7 mouse cellular contexts compared by ENCODE assay signal in the genomic region with DNA sequence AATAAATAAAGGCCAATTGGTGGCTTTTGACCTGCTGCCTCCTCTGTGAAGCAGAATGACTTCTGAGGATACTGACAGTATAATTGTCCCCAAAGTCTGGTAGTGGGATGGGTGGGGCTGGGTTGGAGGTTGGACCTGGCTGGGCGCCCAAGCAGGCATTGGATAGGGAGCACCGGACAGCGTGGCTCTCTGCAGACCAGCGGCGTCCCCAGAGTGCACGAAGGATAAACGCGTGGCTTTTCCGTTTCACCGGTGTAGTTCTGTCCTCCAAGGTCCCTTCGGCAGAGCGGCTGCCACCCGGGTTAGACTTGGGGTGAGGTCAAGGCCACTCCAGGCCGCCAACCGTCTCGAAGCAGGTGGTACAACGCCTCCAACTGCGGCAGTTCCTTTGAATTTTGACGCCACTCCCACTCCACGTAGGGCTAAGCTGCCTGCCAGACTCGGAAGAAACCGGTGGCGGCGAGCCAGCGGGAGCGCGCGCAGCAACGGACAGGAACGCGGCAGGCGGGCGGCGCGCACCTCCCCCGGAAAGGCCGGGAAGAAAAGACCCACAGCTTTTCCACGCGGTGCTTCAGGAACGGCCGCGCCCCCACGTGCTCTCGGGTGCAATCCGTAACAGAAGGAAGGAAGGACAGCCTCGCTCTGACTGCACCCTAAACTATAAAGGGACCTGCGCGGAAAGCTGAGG. TPM values are rescaled to one million over a fixed set of nuclear protein-coding genes. Genes with fewer than 3 reads are reported as not detected.
DNase-seq lines count a peak whose midpoint lies in the region; ATAC-seq and TF ChIP-seq lines count a peak whose summit lies in the region.

No protein-coding gene starts in this region.

- no peaks in the 10 kb centered on the region for H3K9me3 ChIP-seq in embryonic facial prominence, embryonic 11.5 days (replicated peaks; ENCODE audit: control insufficient read depth, low read length)
- H3K9me3 ChIP-seq in intestine, postnatal 0 days (ENCODE audit: control insufficient read depth) = no peaks in the 10 kb centered on the region
- no peaks in the 10 kb centered on the region for H3K9me3 ChIP-seq in limb, embryonic 10.5 days (replicated peaks)
- H3K9me3 ChIP-seq in midbrain, embryonic 11.5 days (ENCODE audit: control insufficient read depth, low read length) = no peaks in the 10 kb centered on the region

- WGBS in embryonic facial prominence, embryonic 11.5 days = 1% methylated on average over 48 of the region's 48 CpGs
- under 1% methylated on average over 45 of the region's 48 CpGs for WGBS in intestine, postnatal 0 days
- 2% methylated on average over 48 of the region's 48 CpGs for WGBS in limb, embryonic 10.5 days
- WGBS in midbrain, embryonic 11.5 days = under 1% methylated on average over 48 of the region's 48 CpGs
- under 1% methylated on average over 48 of the region's 48 CpGs for WGBS in spleen, adult 2 months

- no peaks in the 10 kb centered on the region for H3K27me3 ChIP-seq in embryonic facial prominence, embryonic 11.5 days (ENCODE audit: control insufficient read depth, insufficient read depth, low read length)
- H3K27me3 ChIP-seq in intestine, postnatal 0 days (replicated peaks; ENCODE audit: control insufficient read depth, insufficient read depth, low read length) = no peaks in the 10 kb centered on the region
- peaks cover 25% of the 10 kb centered on the region for H3K27me3 ChIP-seq in limb, embryonic 10.5 days (ENCODE audit: low read depth, poor library complexity, severe bottlenecking)
- H3K27me3 ChIP-seq in midbrain, embryonic 11.5 days (ENCODE audit: control insufficient read depth, insufficient read depth, low read length) = no peaks in the 10 kb centered on the region; the same call in none of the 2 replicates
- H3K27me3 ChIP-seq in spleen, adult 2 months (ENCODE audit: control insufficient read depth, insufficient read depth, low read length) = no peaks in the 10 kb centered on the region

- H3K4me3 ChIP-seq in embryonic facial prominence, embryonic 11.5 days (ENCODE audit: low read depth, low read length) = peak overlapping the region; percentile 50
- H3K4me3 ChIP-seq in intestine, postnatal 0 days (ENCODE audit: low read depth, low read length) = peak overlapping the region; percentile 45
- H3K4me3 ChIP-seq in limb, embryonic 10.5 days = peak overlapping the region; percentile 58
- H3K4me3 ChIP-seq in midbrain, embryonic 11.5 days (ENCODE audit: low read depth, low read length) = peak overlapping the region; percentile 48
- H3K4me3 ChIP-seq in spleen, adult 2 months (ENCODE audit: extremely low read depth, insufficient read depth, insufficient read length) = peak overlapping the region; percentile 56

- H3K9ac ChIP-seq in embryonic facial prominence, embryonic 11.5 days (replicated peaks; ENCODE audit: low read length) = peak overlapping the region; percentile 68
- peak overlapping the region; percentile 42 for H3K9ac ChIP-seq in intestine, postnatal 0 days (ENCODE audit: low read depth, low read length)
- peak overlapping the region; percentile 64 for H3K9ac ChIP-seq in midbrain, embryonic 11.5 days (ENCODE audit: low read length)

- H3K27ac ChIP-seq in embryonic facial prominence, embryonic 11.5 days (replicated peaks; ENCODE audit: low read depth, low read length) = no peak overlapping the region
- no peak overlapping the region; the same call in 1 of the 2 replicates for H3K27ac ChIP-seq in intestine, postnatal 0 days (ENCODE audit: low read depth, low read length)
- H3K27ac ChIP-seq in limb, embryonic 10.5 days = peak overlapping the region; percentile 75
- no peak overlapping the region for H3K27ac ChIP-seq in midbrain, embryonic 11.5 days (ENCODE audit: low read depth, low read length)
- H3K27ac ChIP-seq in spleen, adult 2 months (ENCODE audit: insufficient read depth, low read length) = no peak overlapping the region

- peak; percentile 74 for ATAC-seq in embryonic facial prominence, embryonic 11.5 days (replicated peaks; ENCODE audit: insufficient number of reproducible peaks, low FRiP score, low TSS enrichment, low read depth)
- ATAC-seq in granulocyte monocyte progenitor cell, adult 5-6 weeks (replicated peaks; ENCODE audit: poor library complexity, severe bottlenecking) = peak; percentile 82
- ATAC-seq in intestine, postnatal 0 days = peak; percentile 85
- ATAC-seq in midbrain, embryonic 11.5 days (ENCODE audit: low FRiP score) = peak; percentile 86

- peak; percentile 92 for DNase-seq in adrenal gland, postnatal 10 days
- DNase-seq in embryonic facial prominence, embryonic 11.5 days (ENCODE audit: low spot score) = peak; percentile 77
- DNase-seq in limb, embryonic 10.5 days (ENCODE audit: low spot score) = peak; percentile 78
- peak; percentile 97 for DNase-seq in midbrain, embryonic 11.5 days (ENCODE audit: low spot score, missing footprints)
- DNase-seq in spleen, adult 2 months (ENCODE audit: low read depth in 1 of 2, low spot score in 2 of 2) = no peak

- no peaks in the 10 kb centered on the region for H3K36me3 ChIP-seq in embryonic facial prominence, embryonic 11.5 days (replicated peaks; ENCODE audit: control insufficient read depth, insufficient read depth, low read depth, low read length)
- H3K36me3 ChIP-seq in intestine, postnatal 0 days (ENCODE audit: control insufficient read depth, insufficient read depth) = no peaks in the 10 kb centered on the region
- peaks cover under 1% of the 10 kb centered on the region; the same call in 1 of the 2 replicates for H3K36me3 ChIP-seq in limb, embryonic 10.5 days
- H3K36me3 ChIP-seq in midbrain, embryonic 11.5 days (ENCODE audit: control insufficient read depth, insufficient read depth, low read length) = no peaks in the 10 kb centered on the region
- H3K36me3 ChIP-seq in spleen, adult 2 months (ENCODE audit: control insufficient read depth, insufficient read depth, low read length) = no peaks in the 10 kb centered on the region

- H3K4me1 ChIP-seq in embryonic facial prominence, embryonic 11.5 days (ENCODE audit: control insufficient read depth, insufficient read depth, low read length) = no peaks in the 10 kb centered on the region
- H3K4me1 ChIP-seq in intestine, postnatal 0 days (replicated peaks; ENCODE audit: control insufficient read depth, insufficient read depth, low read length) = no peaks in the 10 kb centered on the region; the same call in 1 of the 2 replicates
- peaks cover 8% of the 10 kb centered on the region for H3K4me1 ChIP-seq in limb, embryonic 10.5 days
- peaks cover 5% of the 10 kb centered on the region; the same call in 1 of the 2 replicates for H3K4me1 ChIP-seq in midbrain, embryonic 11.5 days (ENCODE audit: control insufficient read depth, insufficient read depth, low read length)
- H3K4me1 ChIP-seq in spleen, adult 2 months (ENCODE audit: control insufficient read depth, insufficient read depth, insufficient read length) = peaks cover 6% of the 10 kb centered on the region

- H3K4me2 ChIP-seq in embryonic facial prominence, embryonic 11.5 days (ENCODE audit: low read depth, low read length) = peak overlapping the region; percentile 84
- H3K4me2 ChIP-seq in intestine, postnatal 0 days (replicated peaks; ENCODE audit: low read depth) = peak overlapping the region; percentile 82
- peak overlapping the region; percentile 89 for H3K4me2 ChIP-seq in midbrain, embryonic 11.5 days

- TF ChIP-seq POLR2A in spleen, adult 2 months (IDR thresholded peaks at IDR 0.05; ENCODE audit: low read depth, low read length) = no peak

- TF ChIP-seq CTCF in intestine, postnatal 0 days (IDR thresholded peaks at IDR 0.05; ENCODE audit: low read depth) = no peak
- TF ChIP-seq CTCF in spleen, adult 2 months (IDR thresholded peaks at IDR 0.05; ENCODE audit: extremely low read depth, insufficient read depth, insufficient read length, insufficient replicate concordance) = no peak

RNA-seq across cellular contexts. Expression of a gene that starts 22.5 kb away (rescaled TPM):
- 10 to 100 TPM; 89.9 to 96.4 TPM for total RNA-seq in adrenal gland, postnatal 10 days (2021)
- 63.4 and 68.4 TPM in 2 replicates for polyA plus RNA-seq in embryonic facial prominence, embryonic 11.5 days (2014; fragmentation: Nextera tagmentation; extraction: Ambion mirVana)
- total RNA-seq in granulocyte monocyte progenitor cell, adult 5-6 weeks (2014; fragmentation: Nextera tagmentation) = 47.3 and 55.2 TPM in 2 replicates
- 21.0 and 21.4 TPM in 2 replicates for total RNA-seq in granulocyte monocyte progenitor cell, adult 5-6 weeks (2017)
- 57.3 and 58.3 TPM in 2 replicates for polyA plus RNA-seq in intestine, postnatal 0 days (2015; fragmentation: Nextera tagmentation; extraction: Ambion mirVana)
- polyA plus RNA-seq in limb, embryonic 10.5 days (2016; fragmentation: Nextera tagmentation; extraction: Ambion mirVana) = 47.3 and 55.4 TPM in 2 replicates
- polyA plus RNA-seq in midbrain, embryonic 11.5 days (2014; fragmentation: Nextera tagmentation; extraction: Ambion mirVana) = 37.6 and 38.7 TPM in 2 replicates
- 37.1 and 49.2 TPM in 2 replicates for polyA plus RNA-seq in spleen, adult 2 months (2012; rRNA removed)

RNA-seq across cellular contexts. Expression of a gene that starts 32.9 kb away (rescaled TPM):
- 10 to 100 TPM; 24.8 to 26.9 TPM for total RNA-seq in adrenal gland, postnatal 10 days (2021)
- polyA plus RNA-seq in embryonic facial prominence, embryonic 11.5 days (2014; fragmentation: Nextera tagmentation; extraction: Ambion mirVana) = 23.3 and 27.4 TPM in 2 replicates
- 38.7 and 46.7 TPM in 2 replicates for total RNA-seq in granulocyte monocyte progenitor cell, adult 5-6 weeks (2014; fragmentation: Nextera tagmentation)
- 40.8 and 42.9 TPM in 2 replicates for total RNA-seq in granulocyte monocyte progenitor cell, adult 5-6 weeks (2017)
- polyA plus RNA-seq in intestine, postnatal 0 days (2015; fragmentation: Nextera tagmentation; extraction: Ambion mirVana) = 491 and 524 TPM in 2 replicates
- polyA plus RNA-seq in limb, embryonic 10.5 days (2016; fragmentation: Nextera tagmentation; extraction: Ambion mirVana) = 19.2 and 22.3 TPM in 2 replicates
- polyA plus RNA-seq in midbrain, embryonic 11.5 days (2014; fragmentation: Nextera tagmentation; extraction: Ambion mirVana) = 20.9 and 25.6 TPM in 2 replicates
- polyA plus RNA-seq in spleen, adult 2 months (2012; rRNA removed) = 21.8 and 23.9 TPM in 2 replicates

RNA-seq across cellular contexts. Expression of a gene that starts 33.0 kb away (rescaled TPM):
- total RNA-seq in adrenal gland, postnatal 10 days (2021) = 1 to 10 TPM; 4.4 to 7.4 TPM
- 2.2 and 3.5 TPM in 2 replicates for polyA plus RNA-seq in embryonic facial prominence, embryonic 11.5 days (2014; fragmentation: Nextera tagmentation; extraction: Ambion mirVana)
- total RNA-seq in granulocyte monocyte progenitor cell, adult 5-6 weeks (2014; fragmentation: Nextera tagmentation) = 5.7 and 6.7 TPM in 2 replicates
- 5.9 and 6.8 TPM in 2 replicates for total RNA-seq in granulocyte monocyte progenitor cell, adult 5-6 weeks (2017)
- 25.7 and 30.0 TPM in 2 replicates for polyA plus RNA-seq in intestine, postnatal 0 days (2015; fragmentation: Nextera tagmentation; extraction: Ambion mirVana)
- polyA plus RNA-seq in limb, embryonic 10.5 days (2016; fragmentation: Nextera tagmentation; extraction: Ambion mirVana) = 10.7 and 11.2 TPM in 2 replicates
- polyA plus RNA-seq in midbrain, embryonic 11.5 days (2014; fragmentation: Nextera tagmentation; extraction: Ambion mirVana) = 3.1 and 3.8 TPM in 2 replicates
- 10.2 and 11.2 TPM in 2 replicates for polyA plus RNA-seq in spleen, adult 2 months (2012; rRNA removed)

RNA-seq across cellular contexts. Expression of a gene that starts 38.0 kb away (rescaled TPM):
- not detected for total RNA-seq in adrenal gland, postnatal 10 days (2021)
- polyA plus RNA-seq in embryonic facial prominence, embryonic 11.5 days (2014; fragmentation: Nextera tagmentation; extraction: Ambion mirVana) = not detected in 2 replicates
- total RNA-seq in granulocyte monocyte progenitor cell, adult 5-6 weeks (2014; fragmentation: Nextera tagmentation) = not detected in 2 replicates
- total RNA-seq in granulocyte monocyte progenitor cell, adult 5-6 weeks (2017) = not detected in 2 replicates
- polyA plus RNA-seq in intestine, postnatal 0 days (2015; fragmentation: Nextera tagmentation; extraction: Ambion mirVana) = not detected in 2 replicates
- not detected in 2 replicates for polyA plus RNA-seq in limb, embryonic 10.5 days (2016; fragmentation: Nextera tagmentation; extraction: Ambion mirVana)
- polyA plus RNA-seq in midbrain, embryonic 11.5 days (2014; fragmentation: Nextera tagmentation; extraction: Ambion mirVana) = not detected in 2 replicates
- not detected in 2 replicates for polyA plus RNA-seq in spleen, adult 2 months (2012; rRNA removed)

Comparison
In these comparisons a context has a peak if more than half of its experiments do, and no peak if none do; other contexts are left out.
1. DNase-seq: peak in adrenal gland, postnatal 10 days (single experiment), embryonic facial prominence, embryonic 11.5 days (single experiment), limb, embryonic 10.5 days (single experiment) and midbrain, embryonic 11.5 days (single experiment); none in spleen, adult 2 months (0 of 2).
2. RNA of a gene that starts 32.9 kb away (polyA plus RNA-seq): 491 to 524 TPM in intestine, postnatal 0 days; 23.3 to 27.4 TPM in embryonic facial prominence, embryonic 11.5 days, 19.2 to 22.3 TPM in limb, embryonic 10.5 days, 21.8 to 23.9 TPM in spleen, adult 2 months and 20.9 to 25.6 TPM in midbrain, embryonic 11.5 days; every median in the first group is over 10 times any median in the second.
3. Peak in every context shown above with its lines, with median percentiles within 50 percentile points of each other: ATAC-seq, H3K4me2 ChIP-seq, H3K4me3 ChIP-seq and H3K9ac ChIP-seq.